Mouse (Mus musculus) thymus, adult 2 months (tissue): ENCODE measurements around the gene Atp2b2. TPM values are rescaled to one million over a fixed set of nuclear protein-coding genes. Genes with fewer than 3 reads are reported as not detected.
A peak's percentile ranks its signal among the peaks of the same experiment; 100 is the strongest.

ENCODE experiments used
- DNase-seq: peaks from one replicate; pipeline ENCODE4 v3.0.0; 2021
- H3K27ac ChIP-seq: fragments of 200-500 bp; 2 replicates; pipeline ENCODE4 v1.5.1; 2012; ENCODE audit warnings: low read length, control low read depth; ENCODE audit not compliant: control insufficient read depth, insufficient read depth
- H3K27me3 ChIP-seq: fragments of 200-500 bp; 2 replicates; pipeline ENCODE4 v1.6.1; 2012; ENCODE audit warnings: mild to moderate bottlenecking, low read length, moderate library complexity, mixed read lengths; ENCODE audit not compliant: control insufficient read depth, insufficient read depth
- H3K36me3 ChIP-seq: fragments of 200-500 bp; 2 replicates; pipeline ENCODE4 v1.6.1; 2012; ENCODE audit warnings: mild to moderate bottlenecking, low read length, moderate library complexity; ENCODE audit not compliant: control insufficient read depth, insufficient read depth
- H3K4me1 ChIP-seq: fragments of 200-500 bp; replicated peaks from 2 replicates; pipeline ENCODE4 v1.6.1; 2012; ENCODE audit warnings: low read length; ENCODE audit not compliant: control insufficient read depth, insufficient read depth
- H3K4me3 ChIP-seq: fragments of 200-500 bp; 2 replicates; pipeline ENCODE4 v1.5.1; 2012; ENCODE audit warnings: mild to moderate bottlenecking, low read length, control low read depth, moderate library complexity; ENCODE audit not compliant: control insufficient read depth, insufficient read depth
- CTCF ChIP-seq: fragments of 200-500 bp; IDR thresholded peaks from 2 replicates; pipeline ENCODE4 v1.5.1; 2012; ENCODE audit warnings: mild to moderate bottlenecking, control low read depth, low read length, moderate library complexity, borderline replicate concordance; ENCODE audit not compliant: control insufficient read depth, poor library complexity, insufficient read depth; ENCODE audit errors: extremely low read depth
- POLR2A ChIP-seq: fragments of 200-500 bp; IDR thresholded peaks from 2 replicates; pipeline ENCODE4 v1.6.1; 2012; ENCODE audit warnings: mild to moderate bottlenecking, low read length, control low read depth, moderate library complexity; ENCODE audit not compliant: control insufficient read depth, poor library complexity, insufficient read depth; ENCODE audit errors: extremely low read depth
- WGBS: fragments of 180-500 bp; shearing (Covaris S2); methylation state at CpG from one replicate; pipeline ENCODE4 v1.1.7; 2018; 5-methylcytosine and 5-hydroxymethylcytosine counted together
- polyA plus RNA-seq: library from polyadenylated mRNA; depleted of rRNA; stranded (reverse); fragments of >200 nt; gene quantifications from 2 replicates; pipeline ENCODE4 v1.2.3, GENCODE M21; 2012; rRNA removed

The Atp2b2 gene
- polyA plus RNA-seq, 1 experiment = 0.23 TPM

- WGBS = 97% methylated on average over 3 of the region's 3 CpGs
- H3K36me3 ChIP-seq = peaks cover 74% of the 10 kb centered on the region
These were observed 329.7 kb downstream of the Atp2b2 start for GRCm38 (mm10) chr6:113712718-113713117.

GRCm38 (mm10) chr6:113697222-113698205 is 344.9 kb downstream of the Atp2b2 start:
- peak; percentile 43 for DNase-seq
- peak overlapping the region; percentile 95 for H3K4me3 ChIP-seq
- WGBS = under 1% methylated on average over 111 of the region's 113 CpGs
- H3K27me3 ChIP-seq = no peaks in the 10 kb centered on the region
- peaks cover 12% of the 10 kb centered on the region for H3K4me1 ChIP-seq
- no peak for TF ChIP-seq POLR2A
- no peak for TF ChIP-seq CTCF
- peaks cover 15% of the 10 kb centered on the region for H3K36me3 ChIP-seq
- peak overlapping the region; percentile 24 for H3K27ac ChIP-seq

More at GRCm38 (mm10) chr6:113712718-113713117, 329.7 kb downstream of the Atp2b2 start:
- no peak overlapping the region for H3K27ac ChIP-seq
- no peak overlapping the region for H3K4me3 ChIP-seq
- no peaks in the 10 kb centered on the region for H3K27me3 ChIP-seq
- DNase-seq = no peak
- TF ChIP-seq POLR2A (no peak), CTCF (no peak)
- no peaks in the 10 kb centered on the region for H3K4me1 ChIP-seq

GRCm38 (mm10) chr6:113696582-113697221 is 345.7 kb downstream of the Atp2b2 start, which contains the start of gene Tatdn2:
Gene Tatdn2 (plus strand): TSS chr6:113697050.
- peak; percentile 95 for DNase-seq
- Histone ChIP-seq H3K36me3 (peaks cover 7% of the 10 kb centered on the region; the same call in 1 of the 2 replicates), H3K4me1 (peaks cover 12% of the 10 kb centered on the region), H3K27ac (peak within 1 kb of the TSS; percentile 92), H3K4me3 (peak within 1 kb of the TSS; percentile 95), H3K27me3 (no peaks in the 10 kb centered on the region)
- WGBS = under 1% methylated on average over 58 of the region's 58 CpGs
- TF ChIP-seq POLR2A (peak; percentile 98), CTCF (peak; percentile 74; the same call in 1 of the 2 replicates)

GRCm38 (mm10) chr6:113695766-113696355 is 346.6 kb downstream of the Atp2b2 start:
- Histone ChIP-seq H3K4me3 (no peak overlapping the region), H3K27me3 (no peaks in the 10 kb centered on the region), H3K36me3 (no peaks in the 10 kb centered on the region), H3K4me1 (peaks cover 13% of the 10 kb centered on the region), H3K27ac (peak overlapping the region; percentile 92)
- WGBS = 61% methylated on average over 4 of the region's 4 CpGs
- no peak for TF ChIP-seq POLR2A
- TF ChIP-seq CTCF = no peak
- DNase-seq = peak; percentile 17

GRCm38 (mm10) chr6:113695203-113695602 is 347.2 kb downstream of the Atp2b2 start:
- DNase-seq = no peak

More at GRCm38 (mm10) chr6:113695203-113695602, 347.2 kb downstream of the Atp2b2 start:
- Histone ChIP-seq H3K4me1 (peaks cover 18% of the 10 kb centered on the region), H3K27me3 (no peaks in the 10 kb centered on the region), H3K36me3 (no peaks in the 10 kb centered on the region), H3K4me3 (no peak overlapping the region), H3K27ac (no peak overlapping the region)
- WGBS = 77% methylated on average over 1 of the region's 1 CpGs
- TF ChIP-seq CTCF (no peak), POLR2A (no peak)

Other genes starting within 250 kb of the Atp2b2 start
- gene Slc6a11, start 88.6 kb upstream of the Atp2b2 start, polyA plus RNA-seq = 0.19 TPM in 2 replicates
- 0.24 and 0.26 TPM in 2 replicates for gene Slc6a1, start 240.0 kb upstream of the Atp2b2 start, polyA plus RNA-seq